Mouse (Mus musculus): ENCODE results near the gene Dhx30.
A peak's percentile ranks its signal among the peaks of the same experiment; 100 is the strongest.

DNA sequence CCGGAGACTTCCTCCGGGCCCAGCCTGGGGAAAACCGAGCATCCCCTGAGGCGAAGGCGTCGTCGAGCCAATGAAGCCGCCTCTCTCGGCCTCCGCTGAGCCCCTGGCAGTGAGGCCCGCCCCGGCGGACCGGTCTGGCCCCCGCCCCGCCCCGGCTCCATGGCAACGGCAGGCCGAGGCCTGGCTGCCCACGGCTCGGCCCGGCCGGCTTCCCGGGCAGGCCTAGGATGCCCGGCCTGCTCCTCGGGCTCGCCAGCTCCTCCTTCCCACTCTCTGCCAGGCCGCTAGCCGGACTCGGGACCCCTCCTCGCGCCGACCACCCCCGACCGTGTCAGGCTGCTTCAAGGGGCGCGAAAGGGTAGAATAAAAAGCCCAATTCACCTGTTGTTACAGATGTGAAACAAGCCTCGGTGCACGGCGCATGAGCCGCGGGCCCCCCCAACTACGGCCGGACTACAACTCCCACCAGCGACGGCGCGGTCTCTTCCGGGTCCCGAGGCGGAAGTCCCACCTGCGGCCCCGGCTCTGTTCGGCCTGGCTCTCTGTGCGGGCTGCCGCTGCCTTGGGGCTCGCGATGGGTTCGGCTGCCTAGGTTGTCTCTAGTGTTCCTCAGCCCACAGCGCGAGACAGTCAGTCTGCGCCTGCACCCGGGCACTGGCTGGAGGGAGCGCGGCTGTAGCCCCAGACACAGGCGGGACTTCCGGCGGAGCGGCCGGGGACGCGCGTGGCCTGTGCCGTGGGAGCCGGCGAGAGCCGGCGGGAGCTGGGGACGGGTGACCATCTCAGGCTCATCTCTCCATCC, 452 bp downstream of the Dhx30 start, which contains the start of gene Smarcc1:
- peak; percentile 3; the same call in 1 of the 2 replicates for TF ChIP-seq CTCF (IDR thresholded peaks at IDR 0.05; ENCODE audit: low read depth)
- no peak for TF ChIP-seq EP300 (optimal IDR thresholded peaks at IDR 0.05)
